Comparison of ENCODE assay signal across 7 mouse cellular contexts in genomic region chr1:152956221-152956620, GRCm38 (mm10). TPM values are rescaled to one million over a fixed set of nuclear protein-coding genes. Genes with fewer than 3 reads are reported as not detected.
DNase-seq lines count a peak whose midpoint lies in the region; ATAC-seq and TF ChIP-seq lines count a peak whose summit lies in the region.

No protein-coding gene starts in this region.

- TF ChIP-seq CTCF in hindbrain, postnatal 0 days (IDR thresholded peaks at IDR 0.05; ENCODE audit: low read depth) = 0 out of 2 replicates have a peak, but pooled peaks have one; percentile 1
- TF ChIP-seq CTCF in testis, adult 2 months (IDR thresholded peaks at IDR 0.05; ENCODE audit: control insufficient read depth, insufficient read depth, insufficient replicate concordance, low read depth, low read length) = no peak

- H3K27ac ChIP-seq in hindbrain, postnatal 0 days = peak overlapping the region; percentile 87; the same call in 1 of the 2 replicates
- no peak overlapping the region for H3K27ac ChIP-seq in limb, embryonic 10.5 days
- peak overlapping the region; percentile 92; the same call in 1 of the 2 replicates for H3K27ac ChIP-seq in midbrain, embryonic 15.5 days
- no peak overlapping the region for H3K27ac ChIP-seq in testis, adult 2 months (ENCODE audit: control insufficient read depth, insufficient read depth, low read depth, low read length)

- peak overlapping the region; percentile 80 for H3K4me3 ChIP-seq in hindbrain, postnatal 0 days (ENCODE audit: low read length)
- peak overlapping the region; percentile 53 for H3K4me3 ChIP-seq in limb, embryonic 10.5 days
- peak overlapping the region; percentile 78 for H3K4me3 ChIP-seq in midbrain, embryonic 15.5 days
- peak overlapping the region; percentile 32 for H3K4me3 ChIP-seq in testis, adult 2 months (ENCODE audit: control insufficient read depth, low read depth, low read length)

- WGBS in hindbrain, postnatal 0 days = 3% methylated on average over 14 of the region's 14 CpGs
- WGBS in limb, embryonic 10.5 days = 5% methylated on average over 14 of the region's 14 CpGs
- WGBS in midbrain, embryonic 15.5 days = 5% methylated on average over 14 of the region's 14 CpGs

- no peak for TF ChIP-seq POLR2A in testis, adult 2 months (IDR thresholded peaks at IDR 0.05; ENCODE audit: control insufficient read depth, low read depth, low read length)

- H3K27me3 ChIP-seq in hindbrain, postnatal 0 days (ENCODE audit: insufficient read depth, low read length) = no peaks in the 10 kb centered on the region; the same call in 1 of the 2 replicates
- H3K27me3 ChIP-seq in limb, embryonic 10.5 days (ENCODE audit: low read depth, poor library complexity, severe bottlenecking) = peaks cover 53% of the 10 kb centered on the region
- H3K27me3 ChIP-seq in midbrain, embryonic 15.5 days (replicated peaks) = peaks cover 3% of the 10 kb centered on the region; the same call in 1 of the 2 replicates
- H3K27me3 ChIP-seq in testis, adult 2 months (ENCODE audit: control insufficient read depth, insufficient read depth, low read length) = peaks cover 3% of the 10 kb centered on the region; the same call in 1 of the 2 replicates

- H3K36me3 ChIP-seq in hindbrain, postnatal 0 days (ENCODE audit: insufficient read depth, low read length) = no peaks in the 10 kb centered on the region
- H3K36me3 ChIP-seq in limb, embryonic 10.5 days = no peaks in the 10 kb centered on the region
- no peaks in the 10 kb centered on the region for H3K36me3 ChIP-seq in midbrain, embryonic 15.5 days (replicated peaks)
- no peaks in the 10 kb centered on the region for H3K36me3 ChIP-seq in testis, adult 2 months (ENCODE audit: control insufficient read depth, insufficient read depth, low read length)

- peak overlapping the region; percentile 78 for H3K4me2 ChIP-seq in hindbrain, postnatal 0 days (ENCODE audit: low read depth, low read length)
- peak overlapping the region; percentile 94 for H3K4me2 ChIP-seq in midbrain, embryonic 15.5 days

- intact Hi-C loops in gastrocnemius, postnatal 14 days (cut with DNase I; ENCODE audit: low total_unique reads) = no loop called here

- no peaks in the 10 kb centered on the region for H3K9me3 ChIP-seq in hindbrain, postnatal 0 days (ENCODE audit: low read length)
- no peaks in the 10 kb centered on the region for H3K9me3 ChIP-seq in limb, embryonic 10.5 days (replicated peaks)
- no peaks in the 10 kb centered on the region for H3K9me3 ChIP-seq in midbrain, embryonic 15.5 days

- peak overlapping the region; percentile 63 for H3K9ac ChIP-seq in hindbrain, postnatal 0 days (replicated peaks; ENCODE audit: low read length)
- H3K9ac ChIP-seq in midbrain, embryonic 15.5 days = peak overlapping the region; percentile 71

- peak; percentile 65 for ATAC-seq in hindbrain, postnatal 0 days
- ATAC-seq in midbrain, embryonic 15.5 days (replicated peaks) = 0 out of 2 replicates have a peak, but pooled peaks have one; percentile 20

- peaks cover 9% of the 10 kb centered on the region; the same call in 1 of the 2 replicates for H3K4me1 ChIP-seq in hindbrain, postnatal 0 days (ENCODE audit: insufficient read depth, low read length)
- peaks cover 18% of the 10 kb centered on the region for H3K4me1 ChIP-seq in limb, embryonic 10.5 days
- H3K4me1 ChIP-seq in midbrain, embryonic 15.5 days = peaks cover 26% of the 10 kb centered on the region
- peaks cover 11% of the 10 kb centered on the region for H3K4me1 ChIP-seq in testis, adult 2 months (ENCODE audit: control insufficient read depth, insufficient read depth, low read length)

- peak; percentile 86 for DNase-seq in adrenal gland, postnatal 10 days
- DNase-seq in cerebellum, postnatal 36 days = peak; percentile 69 to 70
- peak; percentile 73 for DNase-seq in gastrocnemius, postnatal 14 days
- DNase-seq in hindbrain, postnatal 0 days (ENCODE audit: low spot score) = peak; percentile 80
- DNase-seq in limb, embryonic 10.5 days (ENCODE audit: low spot score) = peak; percentile 90

RNA-seq across cellular contexts. Expression of gene Nmnat2, which starts 1.4 kb away (rescaled TPM):
- 1 to 10 TPM; 2.1 to 5.1 TPM for total RNA-seq in adrenal gland, postnatal 10 days (2021)
- total RNA-seq in gastrocnemius, postnatal 14 days (2021) = 1 to 10 TPM in 1 of 2 experiments, under 1 TPM in 1; 0.51 to 1.1 TPM
- total RNA-seq in hindbrain, postnatal 0 days (2014; rRNA removed) = 120 and 121 TPM in 2 replicates
- 58.0 and 70.5 TPM in 2 replicates for polyA plus RNA-seq in hindbrain, postnatal 0 days (2015; fragmentation: Nextera tagmentation; extraction: Ambion mirVana)
- 0.75 and 1.6 TPM in 2 replicates for polyA plus RNA-seq in limb, embryonic 10.5 days (2016; fragmentation: Nextera tagmentation; extraction: Ambion mirVana)
- polyA plus RNA-seq in midbrain, embryonic 15.5 days (2015; fragmentation: Nextera tagmentation; extraction: Ambion mirVana) = 95.1 and 98.5 TPM in 2 replicates
- polyA plus RNA-seq in testis, adult 2 months (2012; rRNA removed) = 2.8 and 3.2 TPM in 2 replicates

RNA-seq across cellular contexts. Expression of gene Smg7, which starts 53.8 kb away (rescaled TPM):
- 10 to 100 TPM; 44.7 to 51.1 TPM for total RNA-seq in adrenal gland, postnatal 10 days (2021)
- 10 to 100 TPM; 33.9 to 34.4 TPM for total RNA-seq in gastrocnemius, postnatal 14 days (2021)
- total RNA-seq in hindbrain, postnatal 0 days (2014; rRNA removed) = 60.8 and 65.0 TPM in 2 replicates
- polyA plus RNA-seq in hindbrain, postnatal 0 days (2015; fragmentation: Nextera tagmentation; extraction: Ambion mirVana) = 24.6 and 26.9 TPM in 2 replicates
- 37.0 and 38.8 TPM in 2 replicates for polyA plus RNA-seq in limb, embryonic 10.5 days (2016; fragmentation: Nextera tagmentation; extraction: Ambion mirVana)
- polyA plus RNA-seq in midbrain, embryonic 15.5 days (2015; fragmentation: Nextera tagmentation; extraction: Ambion mirVana) = 33.7 and 37.2 TPM in 2 replicates
- 99.6 and 107 TPM in 2 replicates for polyA plus RNA-seq in testis, adult 2 months (2012; rRNA removed)

Comparison
In these comparisons a context has a peak if more than half of its experiments do, and no peak if none do; other contexts are left out.
1. H3K27ac ChIP-seq: peak in hindbrain, postnatal 0 days (single experiment) and midbrain, embryonic 15.5 days (single experiment); none in limb, embryonic 10.5 days (single experiment) and testis, adult 2 months (single experiment).
2. RNA of gene Nmnat2, which starts 1.4 kb away (polyA plus RNA-seq): 95.1 to 98.5 TPM in midbrain, embryonic 15.5 days and 58.0 to 70.5 TPM in hindbrain, postnatal 0 days; 2.8 to 3.2 TPM in testis, adult 2 months and 0.75 to 1.6 TPM in limb, embryonic 10.5 days; every median in the first group is over 10 times any median in the second.
3. Peak in every context shown above with its lines, with median percentiles within 50 percentile points of each other: DNase-seq and H3K4me3 ChIP-seq.